Mouse (Mus musculus): ENCODE results near the gene Uts2r.

The Uts2r gene

DNA sequence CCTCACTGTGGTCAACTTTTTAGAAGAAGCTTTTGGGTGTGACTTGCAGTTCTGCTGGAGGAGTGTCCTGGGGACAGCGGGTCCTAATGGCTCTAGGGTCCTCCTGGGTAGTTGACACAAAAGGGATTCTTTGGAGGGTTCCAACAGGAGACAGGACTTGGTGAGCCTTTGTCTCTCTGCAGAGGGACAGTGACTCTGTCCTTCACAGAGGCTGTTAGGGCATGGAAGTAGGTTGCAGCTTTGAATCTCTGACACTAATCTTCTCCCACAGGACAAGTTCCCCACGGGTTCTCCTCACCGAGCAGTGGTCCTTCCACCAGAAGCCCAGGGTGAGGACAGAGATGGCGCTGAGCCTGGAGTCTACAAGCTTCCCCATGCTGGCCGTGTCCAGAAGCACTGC, at the start of gene Uts2r:
Gene Uts2r (plus strand): TSS at position 301 of the 400 bp plus-strand sequence.
- in situ Hi-C loops (cut with MboI), result no loop called here

DNA sequence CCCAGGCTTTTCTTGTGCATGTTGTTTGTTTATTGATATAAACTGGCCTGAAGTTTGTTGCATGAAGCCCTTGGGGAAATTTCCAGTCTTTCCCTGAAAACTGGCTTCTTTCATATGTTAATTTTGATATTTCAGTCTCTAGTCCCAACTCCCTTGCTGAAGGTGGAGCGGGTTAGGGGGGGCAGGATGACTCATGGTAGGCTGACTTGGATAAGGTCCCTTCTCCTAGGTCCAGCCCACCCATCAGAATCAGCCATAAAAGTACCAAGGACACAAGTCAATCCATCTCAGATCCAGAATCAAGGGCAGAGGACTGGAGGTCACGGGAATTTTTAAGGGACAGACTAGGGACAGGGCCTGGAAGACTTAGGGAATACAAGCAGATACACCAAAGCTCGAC, 49.0 kb upstream of the Uts2r start:
- in situ Hi-C loops (cut with MboI), result no loop called here

DNA sequence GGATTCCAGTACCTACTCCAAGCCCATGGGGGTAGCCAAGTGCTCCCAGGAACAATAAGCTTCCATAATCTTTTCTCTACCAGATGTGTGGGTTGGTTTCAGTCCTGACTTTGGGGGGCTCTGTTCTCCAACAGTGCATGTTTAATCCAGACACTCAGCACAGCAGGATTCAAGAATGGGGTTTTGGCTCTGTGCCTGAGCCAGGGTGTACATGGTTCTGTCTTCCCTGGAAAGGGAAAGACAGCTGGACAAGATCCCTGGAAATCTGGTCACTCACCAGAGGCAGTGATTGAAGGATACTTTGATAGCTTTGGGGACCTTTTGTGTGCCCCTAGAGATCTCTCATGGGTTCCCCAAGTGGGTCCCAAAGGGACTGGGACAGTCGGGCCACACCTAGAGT, 48.5 kb upstream of the Uts2r start:
- in situ Hi-C loops (cut with MboI), result no loop called here

DNA sequence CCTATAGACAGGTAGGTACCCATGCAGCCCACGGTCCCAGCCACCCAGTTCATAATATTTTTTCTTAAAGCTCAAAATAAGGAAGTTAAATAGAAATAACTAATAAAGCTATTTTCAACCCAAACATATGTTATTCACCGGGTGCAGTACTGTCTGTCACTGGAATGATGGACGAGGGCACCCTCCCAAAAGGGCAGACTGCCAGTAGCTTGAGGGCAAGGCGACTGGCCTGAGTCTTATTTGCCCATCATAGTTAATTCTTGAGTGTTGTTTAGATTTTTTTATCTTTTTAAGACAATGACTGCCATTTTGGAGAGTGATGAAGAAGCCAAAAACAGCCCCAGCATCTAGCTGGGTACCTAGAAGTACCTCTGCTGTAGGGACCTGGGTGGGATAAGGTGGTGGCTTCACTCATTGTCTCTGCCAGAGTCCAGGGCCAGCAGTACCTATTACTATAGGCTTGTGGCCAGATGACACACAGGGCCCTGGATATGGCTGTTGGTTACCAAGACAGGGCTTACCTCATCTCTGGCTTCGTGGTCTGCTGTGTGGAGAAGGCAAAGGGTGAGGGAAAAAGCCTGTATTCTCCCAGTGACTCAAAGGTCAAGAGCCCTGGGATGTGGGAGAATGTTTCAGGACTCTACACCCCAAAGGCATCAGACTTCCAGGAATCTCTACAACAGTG, 47.8 kb upstream of the Uts2r start:
- in situ Hi-C loops (cut with MboI), result no loop called here

DNA sequence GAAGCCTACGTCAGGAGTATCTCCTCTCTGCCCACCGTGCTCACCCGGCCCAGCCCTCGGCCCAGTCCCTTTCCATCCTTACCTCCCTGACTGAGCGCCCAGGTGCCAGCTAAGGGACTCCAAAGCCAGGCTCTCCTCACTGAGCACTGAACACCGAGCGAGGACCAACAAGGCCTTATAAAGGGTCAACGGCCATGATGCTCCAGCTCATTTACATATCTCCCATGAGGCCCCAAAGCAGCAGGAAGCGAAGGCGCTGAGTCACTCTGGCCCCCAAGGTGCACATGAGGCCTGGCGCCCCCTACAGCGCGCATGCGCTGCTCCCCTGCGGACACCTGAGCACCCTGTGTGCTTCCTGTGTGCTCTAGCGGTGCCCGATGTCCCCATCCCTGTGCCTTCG, 42.0 kb upstream of the Uts2r start:
- in situ Hi-C loops (cut with MboI), result no loop called here

DNA sequence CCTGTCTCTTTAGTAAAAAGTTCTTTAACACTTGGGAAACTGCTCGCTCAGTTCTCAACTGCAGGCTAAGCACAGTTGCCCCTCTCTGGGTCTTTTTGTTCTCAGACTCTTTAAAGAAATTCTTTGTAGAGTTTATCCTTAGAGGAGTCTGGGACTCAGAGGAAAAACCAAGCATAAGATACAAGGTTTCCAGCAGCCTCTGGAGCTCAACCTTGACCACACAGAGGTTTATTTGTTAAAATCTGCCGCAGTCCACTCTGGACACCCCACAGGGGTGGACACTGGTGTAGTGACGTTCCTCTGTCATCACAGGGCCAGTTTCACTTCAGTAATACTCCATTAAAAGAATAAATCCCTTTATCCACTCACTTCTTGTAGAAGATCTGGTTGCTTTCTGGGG, 41.5 kb upstream of the Uts2r start, which contains the start of gene Tex19.2:
Gene Tex19.2 (minus strand): TSS at position 101 of the 400 bp plus-strand sequence.
- in situ Hi-C loops (cut with MboI), result no loop called here

DNA sequence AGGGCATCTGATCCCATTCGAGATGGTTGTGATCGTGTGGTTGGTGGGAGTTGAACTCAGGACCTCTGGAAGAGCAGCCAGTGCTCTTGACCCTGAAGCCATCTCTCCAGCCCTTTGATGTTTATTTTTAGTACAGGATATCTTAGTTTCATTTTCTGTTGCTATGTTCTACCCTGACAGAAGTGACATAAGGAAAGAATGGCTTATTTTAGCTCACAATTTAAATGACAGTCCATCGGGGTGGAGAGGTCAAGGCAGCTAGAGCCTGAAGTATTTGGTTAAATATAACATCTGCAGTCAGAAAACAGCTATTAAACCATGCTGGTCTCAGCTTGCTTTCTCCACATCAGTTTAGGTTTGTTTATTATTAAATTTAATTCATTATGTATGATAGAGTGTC, 38.9 kb upstream of the Uts2r start:
- in situ Hi-C loops (cut with MboI), result no loop called here

DNA sequence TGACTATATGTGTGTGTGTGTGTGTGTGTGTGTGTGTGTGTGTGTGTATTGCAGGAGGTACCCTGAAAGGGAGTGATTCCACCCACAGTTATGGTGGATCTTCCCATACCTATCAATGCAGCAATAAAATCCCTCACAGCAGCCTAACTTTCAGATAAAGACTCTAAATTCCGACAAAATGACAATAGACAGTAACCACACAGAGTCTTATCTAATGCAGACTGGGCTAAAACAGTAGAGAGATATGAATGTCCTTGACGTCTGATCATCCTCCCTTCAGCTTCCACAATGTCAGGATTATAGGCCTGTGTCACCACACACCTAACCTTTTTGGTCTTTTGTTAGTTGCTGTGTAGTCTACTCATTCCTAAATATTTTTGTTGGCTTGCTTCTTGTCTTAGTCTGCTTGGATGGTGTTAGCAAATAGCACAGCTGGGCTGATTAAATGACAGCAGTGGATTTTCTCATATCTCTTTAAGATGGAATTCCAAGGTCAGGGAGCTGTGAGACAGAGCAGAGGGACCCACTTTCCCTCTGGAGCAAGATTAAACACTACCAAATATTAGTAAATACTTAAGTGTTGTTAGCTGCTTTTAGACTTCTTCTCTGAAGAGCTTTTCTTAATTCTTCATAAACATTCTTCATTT, 37.9 kb upstream of the Uts2r start:
- in situ Hi-C loops (cut with MboI), result no loop called here

DNA sequence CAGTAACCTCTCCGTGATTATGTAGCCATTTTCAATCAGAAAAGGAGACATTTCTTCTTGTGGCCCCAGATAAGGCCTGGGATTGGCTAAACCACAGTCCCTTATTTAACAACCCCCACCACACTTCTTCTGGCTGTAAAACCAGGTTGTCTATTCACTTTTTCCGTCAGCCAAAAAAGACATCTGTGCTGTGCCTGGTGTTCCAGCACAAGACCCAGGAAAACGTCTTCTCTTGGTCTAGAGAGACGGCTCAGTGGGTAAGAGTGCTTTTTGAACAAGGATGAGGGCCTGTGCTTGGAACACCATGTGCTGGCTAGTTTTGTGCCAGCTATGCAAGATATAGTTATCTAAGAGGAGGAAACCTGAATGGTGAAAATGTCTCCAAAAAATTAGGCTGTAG, 36.6 kb upstream of the Uts2r start:
- in situ Hi-C loops (cut with MboI), result no loop called here

DNA sequence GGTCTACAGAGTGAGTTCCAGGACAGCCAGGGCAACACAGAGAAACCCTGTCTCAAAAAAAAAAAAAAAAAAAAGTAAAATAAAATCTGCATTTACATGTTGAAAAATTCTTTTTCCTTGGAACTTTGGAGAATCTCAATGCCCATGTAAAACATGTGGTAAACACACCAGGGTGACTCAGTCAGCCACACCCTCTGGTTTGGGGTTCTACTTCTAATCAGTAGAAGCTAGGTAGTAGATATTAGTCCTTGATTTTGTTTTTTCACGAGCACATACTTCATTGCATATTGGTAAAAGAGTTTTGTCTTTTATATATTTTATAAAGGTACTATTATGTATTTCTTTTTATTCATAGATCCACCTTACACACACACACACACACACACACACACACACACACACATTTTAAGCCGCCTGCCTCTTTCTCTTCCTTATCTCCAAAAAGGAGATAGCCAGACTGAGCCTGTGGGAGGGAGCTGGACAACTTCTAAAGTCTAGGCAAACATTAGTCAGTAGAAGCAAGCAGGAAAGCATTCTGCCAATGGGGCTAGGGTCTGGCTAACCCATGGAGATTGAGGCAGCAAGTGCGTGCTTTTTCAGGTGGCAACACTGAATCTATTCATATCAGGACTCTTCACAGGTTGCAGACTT, 34.4 kb upstream of the Uts2r start:
- in situ Hi-C loops (cut with MboI), result no loop called here

DNA sequence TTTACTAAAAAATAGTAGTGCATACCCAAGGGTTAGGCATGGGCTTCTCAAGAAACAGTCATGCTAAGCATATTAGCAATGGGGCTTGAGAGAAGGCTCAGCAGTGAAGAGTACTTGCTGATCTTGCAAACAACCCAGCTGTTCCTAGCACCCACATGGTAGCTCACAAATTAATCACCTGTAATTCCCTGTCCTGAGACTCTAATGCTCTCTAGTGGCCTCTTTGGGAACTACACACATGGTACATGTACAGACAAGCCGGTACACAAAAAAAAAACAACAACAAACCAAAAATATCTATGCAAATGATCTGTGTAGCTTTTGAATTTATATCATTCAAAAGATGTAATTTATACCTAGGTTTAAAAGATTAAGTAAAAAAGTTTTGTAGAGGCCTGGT, 33.7 kb upstream of the Uts2r start:
- in situ Hi-C loops (cut with MboI), result no loop called here

DNA sequence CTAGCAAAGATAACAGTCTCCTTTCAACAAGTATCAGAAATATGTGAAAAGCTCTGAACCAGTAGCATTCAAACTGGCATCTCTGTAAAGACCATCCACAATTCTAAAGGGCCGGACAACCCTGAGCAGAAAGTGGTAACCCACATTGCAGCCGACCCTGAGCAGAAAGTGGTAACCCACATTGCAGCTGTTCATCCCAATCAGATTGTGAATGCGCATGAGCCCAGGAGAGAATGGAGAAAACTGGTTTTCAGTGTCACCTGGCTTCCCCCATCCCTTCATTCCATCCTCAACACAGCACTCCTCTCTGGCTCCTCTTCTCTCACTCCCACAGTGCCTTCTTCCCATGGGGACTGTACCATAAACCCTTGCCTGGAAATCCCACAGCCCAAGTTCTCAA, 32.6 kb upstream of the Uts2r start:
- in situ Hi-C loops (cut with MboI), result no loop called here

DNA sequence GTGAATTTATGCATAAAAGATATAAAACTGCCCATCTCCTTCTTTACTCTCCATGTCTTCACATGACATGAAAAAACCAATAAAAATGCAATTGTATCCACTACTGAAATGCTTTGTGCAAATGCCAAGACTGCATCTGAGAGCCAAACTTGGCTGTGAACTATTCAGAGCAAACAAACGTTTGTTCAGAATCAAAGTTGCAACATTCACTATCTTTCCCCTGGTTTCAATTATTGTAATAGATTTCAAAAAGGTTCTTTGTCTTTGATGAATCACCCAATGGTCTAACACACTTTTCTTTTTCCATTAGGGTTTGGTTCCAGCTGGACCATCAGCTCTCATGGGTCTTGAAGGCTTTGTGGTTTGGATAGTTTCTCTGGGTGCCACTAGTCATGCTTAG, 30.5 kb upstream of the Uts2r start:
- in situ Hi-C loops (cut with MboI), result no loop called here

DNA sequence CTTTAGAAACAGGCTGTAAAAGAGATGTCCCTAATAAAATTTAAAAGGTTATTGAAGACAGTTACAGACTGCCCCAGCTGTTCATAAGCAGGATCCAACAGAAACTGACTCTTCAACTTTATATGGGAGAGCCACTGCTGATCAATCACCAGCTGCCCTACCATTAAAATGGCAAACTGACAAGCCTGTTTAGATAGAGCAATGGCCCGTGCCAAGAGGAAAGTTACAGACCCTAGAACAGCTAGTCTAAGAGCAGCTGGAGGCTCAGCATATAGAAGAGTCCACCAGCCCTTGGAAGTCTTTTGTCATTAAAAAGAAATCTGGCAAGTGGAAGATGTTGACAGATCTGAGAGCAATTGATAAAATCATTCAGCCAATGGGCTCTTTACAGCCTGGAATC, 25.5 kb upstream of the Uts2r start:
- in situ Hi-C loops (cut with MboI), result no loop called here

DNA sequence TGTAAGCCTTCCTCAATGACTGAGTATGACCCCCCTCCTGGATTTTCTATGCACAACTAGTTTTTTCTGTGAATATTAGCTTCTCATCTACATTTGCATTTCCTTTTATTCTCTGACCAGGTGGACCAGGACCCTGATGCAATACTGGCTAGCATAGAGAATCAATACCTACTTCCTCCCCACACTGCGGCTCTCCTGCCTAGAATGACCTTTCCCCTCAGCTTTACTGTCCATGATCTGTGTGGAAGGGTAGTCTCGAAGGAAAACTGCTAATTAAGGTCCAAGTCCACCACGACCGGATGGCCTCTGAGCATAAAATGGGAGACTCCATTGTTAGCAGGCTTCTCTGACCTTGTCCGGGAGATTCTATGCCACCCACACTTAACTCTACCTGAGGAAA, 22.4 kb upstream of the Uts2r start:
- in situ Hi-C loops (cut with MboI), result no loop called here

DNA sequence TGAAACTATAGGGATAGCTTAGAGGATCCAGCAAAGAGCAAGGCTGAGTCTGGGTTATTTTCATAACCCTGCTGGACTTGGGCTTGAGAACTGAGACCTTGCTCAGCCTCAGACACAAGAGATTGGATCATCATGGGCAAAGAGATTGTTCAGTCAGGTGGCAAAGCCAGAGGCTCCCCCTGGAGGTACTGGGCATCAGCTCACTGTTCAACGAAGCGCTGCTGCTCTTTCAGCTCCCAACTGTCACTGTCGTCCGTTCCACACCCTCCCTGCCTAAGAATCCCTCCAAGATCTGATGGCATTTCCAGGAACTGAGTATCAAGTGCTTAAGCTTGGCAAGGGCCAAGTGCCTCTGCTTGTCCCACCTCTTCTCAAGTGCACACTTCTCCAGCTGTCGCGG, 21.3 kb upstream of the Uts2r start:
- in situ Hi-C loops (cut with MboI), result no loop called here

DNA sequence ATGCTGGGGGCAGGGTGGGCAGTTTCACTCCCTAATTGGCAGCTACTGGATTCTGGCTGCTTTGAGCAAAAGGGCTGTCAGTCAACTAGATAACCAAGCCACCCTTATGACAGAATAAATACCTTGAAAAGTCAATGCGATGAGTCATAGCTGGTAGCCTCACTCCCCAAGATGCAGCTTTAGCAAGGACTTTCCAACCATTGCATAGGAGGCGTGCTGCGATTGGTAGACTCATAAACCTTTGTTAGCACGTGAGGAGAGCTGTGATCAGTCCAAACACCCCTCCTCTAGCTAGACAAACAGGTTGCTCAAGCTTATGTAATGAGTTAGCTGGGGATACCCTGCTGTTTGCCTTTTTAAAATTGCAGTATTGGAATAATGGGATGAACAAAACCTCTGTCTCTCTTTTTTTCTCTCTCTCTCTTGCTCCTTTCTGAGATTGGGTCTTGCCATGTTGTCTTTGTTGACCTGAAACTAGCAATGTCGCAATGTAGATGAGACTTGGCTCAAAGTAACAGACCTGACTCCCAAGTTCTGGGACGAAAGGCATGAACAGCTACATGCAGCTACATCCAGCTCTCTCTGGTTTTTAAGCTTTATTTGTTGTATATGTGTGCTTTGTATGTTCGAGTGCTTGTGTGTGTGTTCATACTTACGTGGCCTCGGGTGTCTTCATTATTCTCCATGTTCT, 16.6 kb upstream of the Uts2r start:
- in situ Hi-C loops (cut with MboI), result no loop called here

DNA sequence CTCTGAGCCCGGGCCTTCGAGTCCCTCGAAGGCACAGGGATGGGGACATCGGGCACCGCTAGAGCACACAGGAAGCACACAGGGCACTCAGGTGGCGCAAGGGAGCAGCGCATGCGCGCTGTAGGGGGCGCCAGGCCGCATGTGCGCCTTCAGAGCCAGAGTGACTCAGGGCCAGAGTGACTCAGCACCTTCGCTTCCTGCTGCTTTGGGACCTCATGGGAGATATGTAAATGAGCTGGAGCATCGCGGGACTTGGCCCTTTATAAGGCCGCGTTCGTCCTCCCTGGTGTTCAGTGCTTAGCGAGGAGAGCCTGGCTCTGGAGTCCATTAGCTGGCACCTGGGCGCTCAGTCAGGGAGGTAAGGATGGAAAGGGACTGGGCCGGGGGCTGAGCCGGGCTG, 14.2 kb upstream of the Uts2r start, which contains the start of gene Tex19.1:
Gene Tex19.1 (plus strand): TSS at position 279 of the 400 bp plus-strand sequence.
- in situ Hi-C loops (cut with MboI), result no loop called here

DNA sequence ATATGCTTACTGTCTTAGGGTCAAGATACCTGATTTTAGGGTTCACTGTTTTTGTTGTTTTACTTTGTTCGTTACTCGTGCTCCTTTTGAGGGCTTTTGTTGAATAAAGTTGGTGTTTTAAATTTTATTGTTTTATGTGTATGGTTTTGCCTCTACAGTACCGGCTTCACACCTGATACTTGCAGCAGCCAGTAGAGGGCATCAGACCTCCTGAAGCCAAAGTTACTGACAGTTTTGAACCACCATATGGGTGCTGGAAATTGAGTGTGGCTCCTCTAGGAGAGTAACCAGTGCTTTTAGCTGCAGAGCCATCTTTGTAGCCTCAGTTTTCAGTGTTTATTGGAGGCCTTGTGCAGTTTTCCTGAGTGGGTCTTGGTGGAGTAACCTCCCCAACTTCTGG, 11.9 kb upstream of the Uts2r start:
- in situ Hi-C loops (cut with MboI), result no loop called here

DNA sequence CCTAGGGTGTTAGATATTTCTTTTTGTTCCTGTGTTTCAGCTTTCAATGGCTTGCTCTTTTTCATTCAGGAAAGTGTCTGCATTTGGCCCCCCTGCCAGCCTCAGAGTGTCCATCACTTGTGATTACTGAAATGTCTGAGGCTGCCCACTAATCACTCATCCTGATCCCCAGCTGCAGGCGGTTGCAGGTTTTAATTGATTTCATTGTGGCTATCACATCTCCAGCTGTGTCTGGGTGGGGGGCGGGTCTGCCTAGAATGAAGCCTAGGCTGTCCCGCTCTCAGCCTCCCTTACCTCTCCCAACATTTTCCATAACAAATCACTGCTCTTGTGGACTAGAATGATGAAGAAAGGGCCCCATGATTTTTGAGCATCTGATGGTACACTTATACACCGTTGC, 5.9 kb upstream of the Uts2r start:
- in situ Hi-C loops (cut with MboI), result no loop called here

DNA sequence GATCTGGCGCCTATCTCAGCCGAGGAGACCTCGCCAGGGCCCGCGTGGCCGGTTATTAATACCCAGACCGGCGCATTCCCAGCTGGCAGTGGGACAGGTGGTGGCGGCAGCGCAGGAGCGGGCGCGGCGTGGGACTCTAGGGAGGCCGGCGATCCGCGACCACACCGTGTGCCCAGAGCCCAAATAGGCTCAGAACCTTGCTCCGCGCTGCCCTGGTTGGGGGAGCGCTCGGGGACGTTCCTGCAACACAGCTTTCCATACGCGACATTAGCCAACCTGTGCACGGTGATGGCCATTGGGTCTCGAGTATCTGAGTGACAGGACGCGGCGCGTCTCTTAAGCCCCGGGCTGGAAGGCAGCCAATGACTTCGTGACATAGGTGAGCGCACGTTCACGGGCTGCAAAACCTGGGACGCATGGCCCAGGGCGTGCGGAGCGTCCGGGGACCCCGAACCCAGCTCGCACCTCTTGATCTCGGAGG, 3.6 kb upstream of the Uts2r start:
- in situ Hi-C loops (cut with MboI), result no loop called here

DNA sequence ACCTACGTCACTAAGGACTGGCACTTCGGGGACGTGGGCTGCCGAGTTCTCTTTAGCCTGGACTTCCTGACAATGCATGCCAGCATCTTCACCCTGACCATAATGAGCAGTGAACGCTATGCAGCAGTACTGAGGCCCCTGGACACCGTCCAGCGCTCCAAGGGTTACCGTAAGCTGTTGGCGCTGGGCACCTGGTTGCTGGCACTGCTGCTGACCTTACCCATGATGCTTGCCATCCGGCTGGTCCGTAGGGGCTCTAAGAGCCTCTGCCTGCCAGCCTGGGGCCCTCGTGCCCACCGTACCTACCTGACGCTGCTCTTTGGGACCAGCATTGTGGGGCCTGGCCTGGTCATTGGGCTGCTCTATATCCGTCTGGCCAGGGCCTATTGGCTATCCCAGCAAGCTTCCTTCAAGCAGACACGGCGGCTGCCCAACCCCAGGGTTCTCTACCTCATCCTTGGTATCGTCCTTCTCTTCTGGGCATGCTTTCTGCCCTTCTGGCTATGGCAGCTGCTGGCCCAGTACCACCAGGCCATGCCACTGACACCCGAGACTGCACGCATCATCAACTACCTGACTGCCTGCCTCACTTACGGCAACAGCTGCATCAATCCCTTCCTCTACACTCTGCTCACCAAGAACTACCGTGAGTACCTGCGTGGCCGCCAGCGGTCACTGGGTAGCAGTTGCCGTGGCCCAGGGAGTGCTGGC, 720 bp downstream of the Uts2r start:
- in situ Hi-C loops (cut with MboI), result no loop called here

All from mature B cell (primary cell).